Mouse (Mus musculus): ENCODE measurements around the gene Ankrd24. TPM values are rescaled to one million over a fixed set of nuclear protein-coding genes. Genes with fewer than 3 reads are reported as not detected.

Ankrd24 gene
- polyA plus RNA-seq, 1 experiment, result 11.8 TPM

DNA sequence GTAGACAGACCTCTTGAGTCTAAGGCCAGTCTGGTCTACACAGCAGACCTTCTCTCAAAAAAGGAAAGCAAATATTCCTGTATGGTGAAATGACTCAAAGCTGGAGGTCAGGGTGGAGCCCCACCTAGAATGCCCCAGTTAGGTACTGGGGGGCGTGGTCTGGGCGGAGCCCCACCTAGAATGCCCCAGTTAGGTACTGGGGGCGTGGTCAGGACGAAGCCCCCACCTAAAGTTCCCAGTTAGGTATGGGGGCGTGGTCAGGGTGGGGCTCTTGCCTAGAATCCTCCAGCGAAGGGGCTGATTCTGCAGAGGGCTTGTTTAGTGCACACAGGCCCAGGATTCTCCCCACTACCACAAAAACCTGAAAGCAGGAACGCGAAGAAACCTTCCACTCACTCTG, 4.9 kb upstream of the Ankrd24 start:
- no peak overlapping the region for H3K4me2 ChIP-seq (ENCODE audit: low read depth)
- no peak overlapping the region for H3K4me3 ChIP-seq
- no peak for TF ChIP-seq CEBPB (IDR thresholded peaks at IDR 0.05; ENCODE audit: insufficient read depth, poor library complexity, severe bottlenecking)
- no peak overlapping the region for H3ac ChIP-seq (ENCODE audit: control insufficient read depth, insufficient read length)
- H3K79me2 ChIP-seq (ENCODE audit: control insufficient read depth, insufficient read depth), result peaks cover 8% of the 10 kb centered on the region
- no peaks in the 10 kb centered on the region for H3K27me3 ChIP-seq (ENCODE audit: control insufficient read depth, insufficient read depth, insufficient read length)
- H3K36me3 ChIP-seq (ENCODE audit: control insufficient read depth, insufficient read depth), result no peaks in the 10 kb centered on the region

GRCm38 (mm10) chr10:81626101-81626993, 2.0 kb upstream of the Ankrd24 start:
- TF ChIP-seq MAX (IDR thresholded peaks at IDR 0.05; ENCODE audit: low read depth), result no peak
- peak; percentile 35 for TF ChIP-seq POLR2A (IDR thresholded peaks at IDR 0.05; ENCODE audit: insufficient read length, low read depth)
- TF ChIP-seq USF1 (IDR thresholded peaks at IDR 0.05; ENCODE audit: low read depth), result peak; percentile 88
- Histone ChIP-seq H3K36me3 (ENCODE audit: control insufficient read depth, insufficient read depth) (no peaks in the 10 kb centered on the region), H3K79me2 (ENCODE audit: control insufficient read depth, insufficient read depth) (peaks cover 8% of the 10 kb centered on the region), H3K4me3 (peak overlapping the region; percentile 84), H3K27me3 (ENCODE audit: control insufficient read depth, insufficient read depth, insufficient read length) (no peaks in the 10 kb centered on the region), H3ac (ENCODE audit: control insufficient read depth, insufficient read length) (peak overlapping the region; percentile 37), H3K4me2 (ENCODE audit: low read depth) (peak overlapping the region; percentile 98)

DNA sequence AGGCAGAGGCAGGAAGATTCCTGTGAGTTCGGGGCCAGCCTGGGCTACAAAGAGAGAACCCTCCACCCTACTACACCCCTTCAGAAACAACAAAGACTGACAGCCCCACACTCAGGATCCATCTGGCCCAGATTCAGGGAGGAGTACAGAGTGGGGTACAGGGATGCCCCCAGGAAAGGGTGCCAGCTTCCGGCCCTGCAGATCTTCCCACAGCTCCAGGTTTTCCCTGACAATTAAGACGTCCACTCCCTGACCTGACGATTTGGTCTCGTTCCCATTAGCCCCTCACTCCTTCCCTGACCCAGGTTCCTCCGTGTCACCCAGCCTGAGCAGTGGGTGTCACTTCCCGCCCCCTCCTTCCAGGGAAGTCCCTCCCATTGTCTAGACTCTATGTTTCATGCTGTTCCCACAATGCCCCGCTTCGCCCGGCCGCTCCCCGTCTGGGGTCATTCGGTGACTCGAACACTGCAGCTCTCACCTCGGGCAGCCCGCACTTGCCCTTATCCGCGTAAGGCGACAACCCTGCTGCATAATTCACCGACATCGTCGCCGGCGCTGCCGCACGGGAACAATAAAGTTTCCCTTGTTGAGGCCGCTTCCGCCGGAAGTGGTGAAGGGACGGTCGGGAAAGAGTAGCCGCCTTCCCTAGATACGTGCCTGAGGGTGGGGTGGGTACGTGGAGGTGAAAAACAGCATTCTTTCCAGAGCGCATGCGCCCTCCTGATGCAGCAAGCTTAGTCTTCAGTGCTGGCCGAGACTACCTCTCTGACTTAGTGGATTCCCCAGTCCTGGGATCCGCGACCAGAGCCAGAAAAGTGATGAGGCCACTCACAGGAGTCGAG, 1.1 kb upstream of the Ankrd24 start, which contains the start of gene Sirt6:
Sirt6 (minus strand) TSS at position 804 of the 842 bp plus-strand sequence.
- H3K79me2 ChIP-seq (ENCODE audit: control insufficient read depth, insufficient read depth), result peaks cover 8% of the 10 kb centered on the region
- peak within 1 kb of the TSS; percentile 37 for H3ac ChIP-seq (ENCODE audit: control insufficient read depth, insufficient read length)
- H3K27me3 ChIP-seq (ENCODE audit: control insufficient read depth, insufficient read depth, insufficient read length), result no peaks in the 10 kb centered on the region
- peak within 1 kb of the TSS; percentile 84 for H3K4me3 ChIP-seq
- H3K36me3 ChIP-seq (ENCODE audit: control insufficient read depth, insufficient read depth), result no peaks in the 10 kb centered on the region
- H3K4me2 ChIP-seq (ENCODE audit: low read depth), result peak within 1 kb of the TSS; percentile 98
- TF ChIP-seq POLR2AphosphoS2 (IDR thresholded peaks at IDR 0.05; ENCODE audit: insufficient read length, low read depth) (peak; percentile 85), POLR2A (IDR thresholded peaks at IDR 0.05; ENCODE audit: insufficient read length, low read depth) (peak; percentile 81), MYOD1 (IDR thresholded peaks at IDR 0.05; ENCODE audit: control insufficient read depth in 1 of 3, insufficient read length in 2 of 3, low read depth in 2 of 3) (no peak)

DNA sequence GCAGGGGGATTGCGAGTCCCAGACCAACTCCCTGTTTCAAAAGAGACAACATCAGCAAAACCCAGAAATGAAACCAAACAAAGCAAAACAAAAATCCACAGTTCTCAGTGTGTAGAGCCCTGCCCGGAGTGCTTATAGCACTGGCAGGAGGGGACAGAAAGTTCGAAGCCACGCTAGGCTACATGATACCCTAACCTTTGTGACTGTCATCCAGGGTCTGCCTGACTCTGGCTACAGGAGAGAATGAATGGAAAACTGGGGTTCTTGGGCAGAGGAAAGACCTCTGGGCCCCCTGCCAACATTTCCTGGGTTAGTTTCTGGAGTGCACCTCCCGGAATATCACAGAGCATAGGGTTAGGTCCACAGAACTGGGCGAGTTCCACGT, 512 bp upstream of the Ankrd24 start:
- Histone ChIP-seq H3K36me3 (ENCODE audit: control insufficient read depth, insufficient read depth) (no peaks in the 10 kb centered on the region), H3K79me2 (ENCODE audit: control insufficient read depth, insufficient read depth) (peaks cover 8% of the 10 kb centered on the region), H3ac (ENCODE audit: control insufficient read depth, insufficient read length) (peak overlapping the region; percentile 37), H3K27me3 (ENCODE audit: control insufficient read depth, insufficient read depth, insufficient read length) (no peaks in the 10 kb centered on the region), H3K4me3 (peak overlapping the region; percentile 84), H3K4me2 (ENCODE audit: low read depth) (peak overlapping the region; percentile 98)
- TF ChIP-seq MYOD1 (IDR thresholded peaks at IDR 0.05; ENCODE audit: control insufficient read depth in 1 of 3, insufficient read length in 2 of 3, low read depth in 2 of 3), result no peak
- no peak for TF ChIP-seq CEBPB (IDR thresholded peaks at IDR 0.05; ENCODE audit: insufficient read depth, poor library complexity, severe bottlenecking)
- no peak for TF ChIP-seq USF1 (IDR thresholded peaks at IDR 0.05; ENCODE audit: low read depth)
- no peak for TF ChIP-seq POLR2A (IDR thresholded peaks at IDR 0.05; ENCODE audit: insufficient read length, low read depth)
- TF ChIP-seq TCF12 (IDR thresholded peaks at IDR 0.05; ENCODE audit: insufficient read depth, poor library complexity, severe bottlenecking), result no peak
- TF ChIP-seq REST (IDR thresholded peaks at IDR 0.05; ENCODE audit: insufficient read depth, insufficient read length), result no peak
- TF ChIP-seq TCF3 (IDR thresholded peaks at IDR 0.05; ENCODE audit: insufficient read length, low read depth), result no peak
- TF ChIP-seq MAX (IDR thresholded peaks at IDR 0.05; ENCODE audit: low read depth), result no peak
- no peak for TF ChIP-seq POLR2AphosphoS2 (IDR thresholded peaks at IDR 0.05; ENCODE audit: insufficient read length, low read depth)
- TF ChIP-seq MYOG (IDR thresholded peaks at IDR 0.05; ENCODE audit: control insufficient read depth in 1 of 3, insufficient read depth in 1 of 3, insufficient read length in 2 of 3, low read depth in 2 of 3), result no peak
- no peak for TF ChIP-seq E2F4 (IDR thresholded peaks at IDR 0.05; ENCODE audit: insufficient read depth)
- no peak for TF ChIP-seq SRF (IDR thresholded peaks at IDR 0.05; ENCODE audit: control insufficient read depth, insufficient read length, low read depth)

- no peak overlapping the region for H3ac ChIP-seq (ENCODE audit: control insufficient read depth, insufficient read length)
- no peak for TF ChIP-seq TCF12 (IDR thresholded peaks at IDR 0.05; ENCODE audit: insufficient read depth, poor library complexity, severe bottlenecking)
- no peak for TF ChIP-seq USF1 (IDR thresholded peaks at IDR 0.05; ENCODE audit: low read depth)
- peak; percentile 46 for TF ChIP-seq POLR2A (IDR thresholded peaks at IDR 0.05; ENCODE audit: insufficient read length, low read depth)
- peak in 2 of 3 experiments; percentile 85 to 90 for TF ChIP-seq MYOD1 (IDR thresholded peaks at IDR 0.05; ENCODE audit: control insufficient read depth in 1 of 3, insufficient read length in 2 of 3, low read depth in 2 of 3)
- peak in 2 of 3 experiments; percentile 93 to 95 for TF ChIP-seq MYOG (IDR thresholded peaks at IDR 0.05; ENCODE audit: control insufficient read depth in 1 of 3, insufficient read depth in 1 of 3, insufficient read length in 2 of 3, low read depth in 2 of 3)
- peak; percentile 45 for TF ChIP-seq TCF3 (IDR thresholded peaks at IDR 0.05; ENCODE audit: insufficient read length, low read depth)
- no peak for TF ChIP-seq SRF (IDR thresholded peaks at IDR 0.05; ENCODE audit: control insufficient read depth, insufficient read length, low read depth)
- no peak for TF ChIP-seq MAX (IDR thresholded peaks at IDR 0.05; ENCODE audit: low read depth)
- TF ChIP-seq POLR2AphosphoS2 (IDR thresholded peaks at IDR 0.05; ENCODE audit: insufficient read length, low read depth), result no peak
- TF ChIP-seq E2F4 (IDR thresholded peaks at IDR 0.05; ENCODE audit: insufficient read depth), result no peak
- TF ChIP-seq CEBPB (IDR thresholded peaks at IDR 0.05; ENCODE audit: insufficient read depth, poor library complexity, severe bottlenecking), result no peak
- TF ChIP-seq REST (IDR thresholded peaks at IDR 0.05; ENCODE audit: insufficient read depth, insufficient read length), result no peak
- H3K4me3 ChIP-seq, result peak overlapping the region; percentile 11
- no peaks in the 10 kb centered on the region for H3K27me3 ChIP-seq (ENCODE audit: control insufficient read depth, insufficient read depth, insufficient read length)
- H3K79me2 ChIP-seq (ENCODE audit: control insufficient read depth, insufficient read depth), result no peaks in the 10 kb centered on the region
- H3K4me2 ChIP-seq (ENCODE audit: low read depth), result peak overlapping the region; percentile 82
- no peaks in the 10 kb centered on the region for H3K36me3 ChIP-seq (ENCODE audit: control insufficient read depth, insufficient read depth)
Observed at GRCm38 (mm10) chr10:81633253-81634099, 5.1 kb downstream of the Ankrd24 start.
